ENCODE assay signal across 15 mouse cellular contexts in the genomic region with DNA sequence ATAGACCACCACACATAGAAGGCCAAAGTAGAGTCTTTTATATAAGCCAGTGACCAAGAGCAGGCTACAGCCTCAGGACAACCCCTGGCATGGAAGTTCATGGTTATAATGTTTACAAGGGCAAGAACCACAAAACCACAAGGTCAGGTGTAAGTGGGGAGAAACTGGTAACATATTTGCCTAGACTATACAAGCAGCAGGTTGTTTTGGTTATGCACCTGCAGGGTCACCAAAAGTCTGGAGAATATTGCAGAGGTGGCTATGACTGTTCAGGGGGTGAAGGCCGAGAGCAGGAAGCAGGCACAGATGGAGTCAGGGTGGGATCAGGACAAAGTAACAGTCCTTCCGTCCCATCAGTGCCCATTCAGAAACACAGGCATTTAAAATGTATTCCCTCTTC.
"Had no signal": no experiment of that assay in that cellular context is flagged by ENCODE, and none has a peak within 500 bp of the region (broad histone marks: within the 10 kb centered on the region; RNA-seq: fewer than 3 reads in every experiment).

No protein-coding gene starts in this region.

- H3K4me3 ChIP-seq: limb, embryonic 13.5 days; liver, embryonic 15.5 days; midbrain, embryonic 10.5 days; myocyte; neural tube, embryonic 15.5 days had no signal

- H3K9ac ChIP-seq: limb, embryonic 13.5 days; liver, embryonic 15.5 days; lung, embryonic 14.5 days; neural tube, embryonic 15.5 days had no signal

- H3K27ac ChIP-seq: limb, embryonic 13.5 days; liver, embryonic 15.5 days; midbrain, embryonic 10.5 days; neural tube, embryonic 15.5 days had no signal

- H3K27me3 ChIP-seq: limb, embryonic 13.5 days; liver, embryonic 15.5 days; neural tube, embryonic 15.5 days had no signal

- H3K36me3 ChIP-seq: limb, embryonic 13.5 days; liver, embryonic 15.5 days; midbrain, embryonic 10.5 days; neural tube, embryonic 15.5 days had no signal

- DNase-seq: kidney, adult 8-10 months; kidney, postnatal 36 days; layer of hippocampus, adult 9-11 months; layer of hippocampus, postnatal 36 days; lung, embryonic 14.5 days; lung, postnatal 4 days; midbrain, embryonic 14.5 days; thymus, postnatal 4 days had no signal

- H3K9me3 ChIP-seq: limb, embryonic 13.5 days; liver, embryonic 15.5 days; midbrain, embryonic 10.5 days; neural tube, embryonic 15.5 days had no signal

- H3K4me2 ChIP-seq: limb, embryonic 13.5 days; liver, embryonic 11.5 days; liver, embryonic 15.5 days; lung, embryonic 14.5 days; neural tube, embryonic 15.5 days had no signal

- ATAC-seq: intestine, embryonic 16.5 days had no signal

- H3K4me1 ChIP-seq: limb, embryonic 13.5 days; liver, embryonic 15.5 days; midbrain, embryonic 10.5 days; neural tube, embryonic 15.5 days had no signal
